Mouse (Mus musculus): ENCODE results near the gene Gabpb2.

- no peak for TF ChIP-seq USF1 (IDR thresholded peaks at IDR 0.05; ENCODE audit: low read depth)
- TF ChIP-seq MAX (IDR thresholded peaks at IDR 0.05; ENCODE audit: low read depth), result no peak
These were observed 23.8 kb upstream of the Gabpb2 start, which contains the start of gene Gm128 for GRCm38 (mm10) chr3:95241498-95241897.

Measured in myocyte (in vitro differentiated cells).